Mouse (Mus musculus) right cerebral cortex, postnatal 4 days (tissue): ENCODE results near the gene Tsen15.

Experiments
- DNase-seq: peaks from one replicate; pipeline ENCODE4 v3.0.0-alpha.2; 2022

Tsen15 gene

GRCm38 (mm10) chr1:152386188-152386835 is at the start of gene Tsen15:
TSS of gene Tsen15 (minus strand) at chr1:152386688.
- peak; percentile 81 for DNase-seq

- no peak for DNase-seq
Measured at GRCm38 (mm10) chr1:152434166-152434565, 47.7 kb upstream of the Tsen15 start.

- no peak for DNase-seq
Measured at GRCm38 (mm10) chr1:152429805-152430204, 43.3 kb upstream of the Tsen15 start.

GRCm38 (mm10) chr1:152427912-152428581 is 41.6 kb upstream of the Tsen15 start:
- DNase-seq = no peak

GRCm38 (mm10) chr1:152423052-152423451 is 36.6 kb upstream of the Tsen15 start:
- no peak for DNase-seq

GRCm38 (mm10) chr1:152422295-152422694 is 35.8 kb upstream of the Tsen15 start:
- no peak for DNase-seq

- no peak for DNase-seq
Measured at GRCm38 (mm10) chr1:152417602-152418001, 31.1 kb upstream of the Tsen15 start.

- no peak for DNase-seq
Measured at GRCm38 (mm10) chr1:152416306-152416904, 29.9 kb upstream of the Tsen15 start.

- DNase-seq = peak; percentile 40
Measured at GRCm38 (mm10) chr1:152414451-152414850, 28.0 kb upstream of the Tsen15 start.

GRCm38 (mm10) chr1:152413961-152414360 is 27.5 kb upstream of the Tsen15 start:
- DNase-seq = no peak

- no peak for DNase-seq
Measured at GRCm38 (mm10) chr1:152413116-152413515, 26.6 kb upstream of the Tsen15 start.

GRCm38 (mm10) chr1:152410657-152411056 is 24.2 kb upstream of the Tsen15 start:
- peak; percentile 45 for DNase-seq

GRCm38 (mm10) chr1:152409356-152409755 is 22.9 kb upstream of the Tsen15 start:
- DNase-seq = peak; percentile 41

- DNase-seq = no peak
Measured at GRCm38 (mm10) chr1:152407021-152407946, 20.8 kb upstream of the Tsen15 start.

- no peak for DNase-seq
Measured at GRCm38 (mm10) chr1:152400556-152401540, 14.4 kb upstream of the Tsen15 start.

GRCm38 (mm10) chr1:152399790-152400555 is 13.5 kb upstream of the Tsen15 start, which contains the start of gene Colgalt2:
TSS of gene Colgalt2 (plus strand) at chr1:152399830.
- DNase-seq = peak; percentile 49

GRCm38 (mm10) chr1:152398708-152399107 is 12.2 kb upstream of the Tsen15 start:
- DNase-seq = no peak

GRCm38 (mm10) chr1:152394956-152395515 is 8.5 kb upstream of the Tsen15 start:
- no peak for DNase-seq

- no peak for DNase-seq
Measured at GRCm38 (mm10) chr1:152394137-152394536, 7.6 kb upstream of the Tsen15 start.

- no peak for DNase-seq
Measured at GRCm38 (mm10) chr1:152389271-152389670, 2.8 kb upstream of the Tsen15 start.
